Mouse (Mus musculus): ENCODE results near the gene Mrpl43. TPM values are rescaled to one million over a fixed set of nuclear protein-coding genes. Genes with fewer than 3 reads are reported as not detected.

Mrpl43 gene
- total RNA-seq, 2 experiments from 2014 or later: 38.6 to 41.1 TPM

- Histone ChIP-seq H3K4me3 (no peak overlapping the region), H3K27ac (peak overlapping the region; percentile 82; the same call in 1 of the 2 replicates)
- no peak for TF ChIP-seq CTCF (conservative IDR thresholded peaks at IDR 0.05)
- no peak for DNase-seq (ENCODE audit: low spot score in 2 of 2)
Observed at GRCm38 (mm10) chr19:45025937-45026568, 19.8 kb upstream of the Mrpl43 start.

- no peak overlapping the region for H3K27ac ChIP-seq
- H3K4me3 ChIP-seq: no peak overlapping the region
- DNase-seq (ENCODE audit: low spot score in 2 of 2): no peak
- no peak for TF ChIP-seq CTCF (conservative IDR thresholded peaks at IDR 0.05)
Observed at GRCm38 (mm10) chr19:45024775-45025174, 18.5 kb upstream of the Mrpl43 start.

- no peak for TF ChIP-seq CTCF (conservative IDR thresholded peaks at IDR 0.05)
- DNase-seq (ENCODE audit: low spot score in 2 of 2): no peak
- Histone ChIP-seq H3K4me3 (no peak overlapping the region), H3K27ac (no peak overlapping the region)
Observed at GRCm38 (mm10) chr19:45023993-45024392, 17.8 kb upstream of the Mrpl43 start.

- DNase-seq (ENCODE audit: low spot score in 2 of 2): no peak
- TF ChIP-seq CTCF (conservative IDR thresholded peaks at IDR 0.05): no peak
- no peak overlapping the region for H3K27ac ChIP-seq
- H3K4me3 ChIP-seq: no peak overlapping the region
Observed at GRCm38 (mm10) chr19:45021362-45021761, 15.1 kb upstream of the Mrpl43 start.

- no peak for DNase-seq (ENCODE audit: low spot score in 2 of 2)
- no peak for TF ChIP-seq CTCF (conservative IDR thresholded peaks at IDR 0.05)
- Histone ChIP-seq H3K4me3 (no peak overlapping the region), H3K27ac (peak overlapping the region; percentile 10; the same call in 1 of the 2 replicates)
Observed at GRCm38 (mm10) chr19:45020348-45020747, 14.1 kb upstream of the Mrpl43 start.

- no peak for DNase-seq (ENCODE audit: low spot score in 2 of 2)
- Histone ChIP-seq H3K4me3 (peak overlapping the region; percentile 66), H3K27ac (peak overlapping the region; percentile 93)
- no peak for TF ChIP-seq CTCF (conservative IDR thresholded peaks at IDR 0.05)
Observed at GRCm38 (mm10) chr19:45018351-45018831, 12.1 kb upstream of the Mrpl43 start.

GRCm38 (mm10) chr19:45017909-45018308 is 11.7 kb upstream of the Mrpl43 start:
- Histone ChIP-seq H3K4me3 (peak overlapping the region; percentile 66), H3K27ac (peak overlapping the region; percentile 93)
- TF ChIP-seq CTCF (conservative IDR thresholded peaks at IDR 0.05): no peak
- peak; percentile 71 to 74 for DNase-seq (ENCODE audit: low spot score in 2 of 2)

GRCm38 (mm10) chr19:45017216-45017771 is 11.1 kb upstream of the Mrpl43 start:
- peak overlapping the region; percentile 91 for H3K27ac ChIP-seq
- peak; percentile 69 to 70 for DNase-seq (ENCODE audit: low spot score in 2 of 2)
- peak; percentile 74 for TF ChIP-seq CTCF (conservative IDR thresholded peaks at IDR 0.05)
- H3K4me3 ChIP-seq: peak overlapping the region; percentile 62

- TF ChIP-seq CTCF (conservative IDR thresholded peaks at IDR 0.05): no peak
- peak in 1 of 2 experiments; percentile 59 for DNase-seq (ENCODE audit: low spot score in 2 of 2)
- Histone ChIP-seq H3K27ac (peak overlapping the region; percentile 91), H3K4me3 (peak overlapping the region; percentile 62)
Observed at GRCm38 (mm10) chr19:45016341-45017215, 10.3 kb upstream of the Mrpl43 start.

GRCm38 (mm10) chr19:45015518-45016281 is 9.5 kb upstream of the Mrpl43 start:
- Histone ChIP-seq H3K4me3 (peak overlapping the region; percentile 59), H3K27ac (peak overlapping the region; percentile 91)
- DNase-seq (ENCODE audit: low spot score in 2 of 2): no peak
- no peak for TF ChIP-seq CTCF (conservative IDR thresholded peaks at IDR 0.05)

- H3K4me3 ChIP-seq: peak overlapping the region; percentile 59
- TF ChIP-seq CTCF (conservative IDR thresholded peaks at IDR 0.05): 0 out of 2 replicates have a peak, but pooled peaks have one; percentile 2
- H3K27ac ChIP-seq: peak overlapping the region; percentile 83
- DNase-seq (ENCODE audit: low spot score in 2 of 2): no peak
Observed at GRCm38 (mm10) chr19:45014981-45015402, 8.8 kb upstream of the Mrpl43 start.

GRCm38 (mm10) chr19:45014335-45014971 is 8.2 kb upstream of the Mrpl43 start, which contains the start of gene Lzts2:
TSS of gene Lzts2 (plus strand) at chr19:45014414.
- no peak for DNase-seq (ENCODE audit: low spot score in 2 of 2)
- H3K27ac ChIP-seq: peak within 1 kb of the TSS; percentile 83

More at GRCm38 (mm10) chr19:45014335-45014971, 8.2 kb upstream of the Mrpl43 start, which contains the start of gene Lzts2:
- H3K4me3 ChIP-seq: peak within 1 kb of the TSS; percentile 59
- TF ChIP-seq CTCF (conservative IDR thresholded peaks at IDR 0.05): no peak
